Mouse (Mus musculus): ENCODE data around the gene Bmp3.
A peak's percentile ranks its signal among the peaks of the same experiment; 100 is the strongest.

The Bmp3 gene

DNA sequence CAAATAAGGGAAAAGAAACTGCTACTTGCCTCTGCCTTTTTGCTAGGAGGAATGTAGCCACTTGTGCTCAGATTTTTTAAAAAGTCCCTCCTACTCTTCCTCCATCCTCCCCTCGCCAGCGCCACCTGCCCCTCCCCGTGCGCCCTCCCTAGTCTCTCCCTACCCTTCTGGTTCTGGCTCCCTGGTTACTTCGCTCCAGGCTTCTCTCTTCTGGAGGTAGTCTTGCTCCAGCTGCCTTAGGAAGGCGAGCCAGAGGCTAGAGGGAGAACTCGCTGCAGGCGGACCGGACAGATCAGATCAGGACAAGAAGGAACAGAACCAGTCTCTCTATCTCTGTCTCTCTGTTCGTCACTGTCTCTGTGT is at the start of gene Bmp3:
Gene Bmp3, plus strand, starts transcription at position 152 of the 363 bp plus-strand sequence.
- peak; percentile 8 for DNase-seq (ENCODE audit: low spot score)

DNA sequence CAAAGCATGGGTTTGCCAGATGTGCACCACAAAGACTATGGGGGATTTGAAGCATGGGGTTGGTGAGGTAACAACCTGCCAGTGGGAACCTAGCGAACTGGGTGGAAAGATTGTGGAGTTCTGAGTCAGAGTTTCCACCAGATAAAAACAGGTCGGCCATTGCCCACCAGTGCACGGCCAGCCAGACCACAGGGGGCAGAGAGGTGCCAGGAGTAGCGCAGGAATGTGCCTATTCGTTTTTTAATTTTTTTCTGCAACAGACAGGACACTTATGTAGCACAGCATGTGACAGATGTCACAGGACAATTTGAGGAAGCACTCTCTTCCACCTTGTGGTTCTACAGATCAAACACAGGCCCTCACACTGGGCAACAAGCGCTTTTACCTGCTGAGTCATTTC is 49.5 kb upstream of the Bmp3 start:
- DNase-seq (ENCODE audit: low spot score), result no peak

DNA sequence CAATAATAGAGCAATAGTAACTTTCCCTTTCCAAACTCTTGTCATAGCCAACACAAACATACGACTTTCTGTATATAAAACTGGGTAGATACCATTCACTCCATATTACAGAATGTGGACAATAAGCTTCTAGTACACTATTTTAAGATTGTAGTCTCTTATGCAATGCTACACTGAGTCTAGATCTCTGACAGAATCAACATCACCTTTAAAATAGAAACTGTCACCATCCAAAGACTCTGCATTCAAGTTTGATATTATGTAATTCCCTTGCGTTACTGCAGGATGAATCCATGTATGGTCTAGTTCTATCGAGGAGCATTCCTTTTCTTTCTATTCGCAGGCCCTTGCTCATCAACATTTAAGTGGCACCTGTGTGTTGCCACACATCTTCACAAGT is 47.7 kb upstream of the Bmp3 start:
- no peak for DNase-seq (ENCODE audit: low spot score)

GRCm38 (mm10) chr5:98807022-98807421 is 47.2 kb upstream of the Bmp3 start:
- no peak for DNase-seq (ENCODE audit: low spot score)

GRCm38 (mm10) chr5:98807953-98808352 is 46.3 kb upstream of the Bmp3 start:
- no peak for DNase-seq (ENCODE audit: low spot score)

DNA sequence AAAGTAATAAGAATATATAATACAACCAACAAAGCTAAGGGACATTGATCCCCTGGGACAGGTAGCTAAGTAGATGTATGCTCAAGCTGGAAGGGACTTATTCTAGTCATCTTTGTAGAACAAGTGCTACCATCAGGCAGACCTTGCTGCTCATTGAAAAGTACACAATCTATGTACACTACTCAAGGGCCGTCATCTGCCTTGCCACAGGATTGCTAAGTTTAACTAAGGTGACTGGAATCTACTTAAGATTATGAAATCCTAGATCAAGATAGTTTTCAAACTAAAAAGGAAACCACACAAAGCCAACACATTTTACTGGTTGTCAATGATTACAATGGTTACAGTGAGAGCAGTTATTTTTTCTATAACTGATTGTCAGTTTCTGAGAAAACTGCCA is 41.8 kb upstream of the Bmp3 start:
- no peak for DNase-seq (ENCODE audit: low spot score)

- no peak for DNase-seq (ENCODE audit: low spot score)
Observed at GRCm38 (mm10) chr5:98815269-98815668, 38.9 kb upstream of the Bmp3 start.

DNA sequence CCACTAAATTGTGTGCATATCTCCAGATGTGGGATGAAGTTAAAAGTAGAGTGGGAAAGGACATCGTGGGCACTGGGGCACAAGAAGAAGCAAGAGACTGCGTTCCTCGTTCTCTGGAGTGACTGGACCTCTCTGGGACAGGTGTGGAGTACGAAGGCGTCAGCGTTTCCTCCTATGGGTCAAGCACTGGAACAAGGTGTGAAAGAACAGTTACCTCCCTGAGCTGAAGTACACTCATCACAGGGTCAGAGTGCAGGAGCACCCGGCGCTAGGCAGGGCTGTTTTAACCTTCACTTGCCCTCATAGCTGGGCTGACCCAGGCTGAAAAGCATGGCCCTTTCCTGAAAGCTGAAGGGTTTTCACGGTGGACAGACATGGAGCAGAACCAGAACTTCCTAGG is 20.5 kb upstream of the Bmp3 start:
- DNase-seq (ENCODE audit: low spot score), result no peak

DNA sequence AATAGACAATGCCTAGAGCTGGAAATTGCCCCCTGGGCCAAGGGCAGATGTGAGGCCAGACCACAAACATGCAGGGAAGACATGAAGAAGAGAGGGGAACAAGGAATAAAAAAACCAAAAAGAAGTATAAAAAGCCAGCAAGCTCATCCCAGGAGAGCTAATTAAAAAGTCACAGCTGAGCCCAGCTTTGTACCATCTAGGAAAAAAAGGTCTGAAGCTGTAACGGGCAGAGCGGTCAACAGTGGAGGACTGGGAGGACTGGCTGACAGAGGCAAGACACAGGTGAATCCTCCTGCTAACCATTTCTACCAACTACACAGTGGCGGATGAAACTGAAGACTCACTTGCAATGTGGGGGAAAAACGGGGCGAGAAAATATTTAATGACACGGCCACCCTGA is 19.9 kb upstream of the Bmp3 start:
- DNase-seq (ENCODE audit: low spot score), result no peak

DNA sequence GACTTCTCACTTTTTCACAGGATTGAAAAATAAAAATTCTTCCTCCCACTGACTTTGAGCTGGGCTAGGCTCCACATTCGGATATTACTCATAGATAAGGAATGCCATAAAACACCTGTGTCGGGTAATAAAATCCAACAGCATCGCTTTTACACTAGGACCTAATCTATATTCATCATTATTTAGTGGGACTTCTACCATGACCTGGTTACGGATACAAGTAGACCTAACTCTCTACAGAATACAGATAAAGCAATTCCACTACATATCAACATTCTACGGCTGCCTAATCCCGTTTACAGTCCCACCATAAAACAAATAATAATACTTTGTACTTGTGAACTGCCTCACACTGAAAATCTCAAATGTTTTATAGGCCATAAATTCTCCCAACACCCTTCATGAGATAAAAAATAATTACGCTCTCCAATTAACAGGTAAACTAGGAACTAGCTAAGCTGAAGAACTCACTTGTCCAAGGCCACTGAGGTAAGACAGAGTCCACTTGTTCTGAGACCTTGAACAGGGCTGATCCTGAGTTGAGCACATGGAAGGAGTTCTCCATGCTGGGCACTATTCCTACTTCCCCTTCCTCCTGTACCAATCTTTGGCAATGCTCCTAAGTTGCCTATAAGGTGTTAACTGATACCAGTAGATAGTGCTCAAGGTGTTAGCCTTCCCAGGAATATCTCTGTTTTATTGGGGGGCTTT is 11.5 kb upstream of the Bmp3 start:
- no peak for DNase-seq (ENCODE audit: low spot score)

DNA sequence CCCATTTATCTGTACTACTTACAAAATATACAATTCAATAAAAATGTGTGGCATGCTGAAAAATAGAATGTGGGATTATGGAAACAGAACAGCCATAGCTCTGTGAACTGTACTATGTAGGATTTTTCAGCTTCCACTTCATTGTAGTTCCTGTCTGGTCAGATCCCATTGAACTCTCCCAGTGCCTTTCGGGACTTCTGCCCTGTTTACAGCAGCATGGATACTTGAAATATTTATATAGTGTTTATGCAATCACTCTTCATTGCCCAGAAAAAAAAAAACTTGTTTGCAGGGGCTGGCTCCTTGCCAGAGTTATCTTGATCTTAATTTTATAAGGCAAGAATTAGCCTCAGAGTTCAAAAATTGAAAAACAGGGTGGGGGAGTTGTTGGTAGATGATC is 9.6 kb upstream of the Bmp3 start:
- no peak for DNase-seq (ENCODE audit: low spot score)

- peak; percentile 11 for DNase-seq (ENCODE audit: low spot score)
Observed at GRCm38 (mm10) chr5:98854627-98855564, 681 bp downstream of the Bmp3 start.

GRCm38 (mm10) chr5:98855741-98856140 is 1.5 kb downstream of the Bmp3 start:
- no peak for DNase-seq (ENCODE audit: low spot score)

- no peak for DNase-seq (ENCODE audit: low spot score)
Observed at GRCm38 (mm10) chr5:98856356-98856755, 2.1 kb downstream of the Bmp3 start.

GRCm38 (mm10) chr5:98863891-98864290 is 9.7 kb downstream of the Bmp3 start:
- DNase-seq (ENCODE audit: low spot score), result peak; percentile 11

- DNase-seq (ENCODE audit: low spot score), result no peak
Observed at GRCm38 (mm10) chr5:98865146-98865545, 10.9 kb downstream of the Bmp3 start.

- DNase-seq (ENCODE audit: low spot score), result no peak
Observed at GRCm38 (mm10) chr5:98876056-98876455, 21.8 kb downstream of the Bmp3 start.

DNA sequence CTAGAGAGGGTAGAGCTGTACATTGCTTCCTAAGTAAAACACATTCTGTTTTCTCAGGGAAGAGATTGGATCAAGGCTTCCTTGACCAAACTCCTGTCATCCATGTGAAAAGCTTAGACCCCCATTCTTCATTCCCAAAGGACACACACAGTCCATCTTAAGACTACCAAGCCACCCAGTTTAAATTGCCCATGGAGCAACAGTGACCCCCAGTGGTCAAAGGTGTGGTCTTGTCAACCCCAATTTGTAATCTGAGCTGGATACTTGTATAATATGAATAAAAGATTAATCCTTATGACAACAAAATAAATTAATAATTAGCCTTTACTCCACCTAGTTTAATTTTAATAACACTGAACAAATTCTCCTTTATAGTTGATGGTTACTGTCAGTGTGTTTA is 24.7 kb downstream of the Bmp3 start:
- DNase-seq (ENCODE audit: low spot score), result peak; percentile 29

DNA sequence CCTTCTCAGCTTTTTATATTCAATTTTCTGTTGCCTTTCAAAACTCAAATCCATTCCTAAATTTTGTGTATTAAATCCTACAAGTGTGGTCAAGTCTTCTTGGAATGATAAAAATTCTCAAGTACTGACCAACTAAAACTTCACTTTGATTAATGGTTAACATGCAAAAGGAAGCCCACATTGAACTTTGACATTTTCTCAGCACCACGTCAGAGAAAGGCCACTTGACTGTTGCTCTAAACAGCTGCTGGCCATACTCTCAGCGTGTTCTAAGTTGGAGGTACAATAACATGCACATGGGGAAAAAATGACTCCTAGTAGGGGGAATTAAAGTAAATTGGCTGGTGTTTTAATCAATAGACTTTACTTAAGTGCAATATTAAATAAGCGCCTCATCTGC is 27.9 kb downstream of the Bmp3 start:
- peak; percentile 30 for DNase-seq (ENCODE audit: low spot score)

- no peak for DNase-seq (ENCODE audit: low spot score)
Observed at GRCm38 (mm10) chr5:98890544-98891050, 36.4 kb downstream of the Bmp3 start.

GRCm38 (mm10) chr5:98894281-98894680 is 40.1 kb downstream of the Bmp3 start:
- no peak for DNase-seq (ENCODE audit: low spot score)

DNA sequence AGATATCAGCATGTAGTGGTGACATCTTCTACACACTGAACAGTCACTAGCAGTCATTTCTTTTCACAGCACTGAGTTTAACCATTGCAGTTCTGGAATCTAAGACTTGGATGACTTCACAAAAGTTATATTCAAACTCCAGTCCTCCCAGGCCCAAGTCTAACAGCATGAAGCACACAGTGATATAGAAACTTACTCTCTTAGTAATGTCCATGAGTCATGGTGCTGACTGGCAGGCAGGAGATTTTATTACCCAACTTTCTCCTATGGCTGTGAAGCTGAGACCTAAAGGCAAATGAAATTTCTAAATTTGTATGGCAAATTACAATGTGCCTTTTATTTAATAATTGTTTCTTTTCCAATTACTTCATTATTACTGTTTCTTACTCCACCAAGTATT is 43.7 kb downstream of the Bmp3 start:
- DNase-seq (ENCODE audit: low spot score), result no peak

DNA sequence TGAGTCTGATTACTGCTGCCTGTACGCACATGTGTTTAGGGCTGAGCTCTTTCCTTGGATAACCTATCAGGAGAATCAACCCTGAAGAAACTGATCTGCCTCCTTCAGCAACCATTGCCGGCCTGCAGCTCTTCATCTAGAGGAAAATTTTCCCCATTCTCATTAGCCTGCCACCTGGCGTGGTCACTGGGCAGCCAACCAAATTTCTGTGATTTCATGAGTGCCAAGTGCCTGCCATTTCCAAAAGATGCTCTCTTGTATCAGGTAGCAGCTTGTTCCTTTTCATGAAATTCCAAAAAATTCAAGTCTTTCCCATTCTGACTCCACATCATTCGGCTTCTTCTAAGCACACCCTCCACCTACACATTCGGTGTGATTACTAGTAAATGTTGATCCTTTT is 46.7 kb downstream of the Bmp3 start:
- DNase-seq (ENCODE audit: low spot score), result no peak
